Mouse (Mus musculus): ENCODE measurements around the gene Usp40.

DNA sequence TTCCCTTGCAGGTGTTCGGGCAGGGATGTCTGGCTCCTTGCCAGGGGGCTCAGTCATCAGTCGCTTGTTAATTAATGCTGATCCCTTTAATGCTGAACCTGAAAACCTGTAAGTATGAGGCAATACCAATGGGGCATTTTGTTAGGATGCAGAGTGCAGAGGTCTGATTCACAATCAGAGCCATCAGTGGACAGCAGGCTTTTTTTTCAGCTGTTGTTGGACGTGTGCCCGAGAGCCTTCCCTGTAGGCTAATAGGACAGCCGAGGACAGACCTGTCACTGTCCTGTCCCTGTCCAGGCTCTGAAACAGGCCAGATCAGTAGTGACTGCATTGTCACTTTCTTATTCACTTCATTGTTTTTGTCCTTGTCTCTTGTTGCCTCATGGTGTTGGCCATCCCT lies 78.6 kb downstream of the Usp40 start:
- TF ChIP-seq GATA1 (IDR thresholded peaks at IDR 0.05; ENCODE audit: borderline replicate concordance, low read length) (no peak), FLI1 (IDR thresholded peaks at IDR 0.05; ENCODE audit: low read length) (no peak)

Measured in megakaryocyte, embryonic 14.5 days (primary cell).